Mouse (Mus musculus): Measurements from ENCODE around the gene Arhgap31. TPM values are rescaled to one million over a fixed set of nuclear protein-coding genes. Genes with fewer than 3 reads are reported as not detected.

The Arhgap31 gene
- polyA plus RNA-seq, 1 experiment from 2014 or later = 1.6 TPM

DNA sequence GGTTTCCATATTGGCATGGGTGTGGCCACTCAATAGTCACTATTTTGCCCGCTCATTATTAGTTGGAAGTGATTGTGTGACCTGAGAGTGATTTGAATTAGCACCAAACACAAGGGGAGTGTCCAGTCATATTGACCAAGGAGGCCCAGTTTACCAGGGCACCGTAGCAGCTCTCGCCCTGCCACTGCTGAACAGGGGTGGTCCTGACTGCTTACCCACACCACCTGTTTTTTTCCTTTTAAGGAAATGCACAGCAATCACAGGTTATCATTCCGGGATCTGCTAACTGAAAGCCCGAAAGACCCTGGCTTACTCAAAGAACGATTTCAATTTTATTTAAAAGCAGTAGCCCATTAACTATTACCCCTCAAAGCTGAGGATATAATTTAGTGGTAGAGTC is 35.9 kb downstream of the Arhgap31 start:
- H3K9ac ChIP-seq (replicated peaks) = no peak overlapping the region
- 86% methylated on average over 6 of the region's 6 CpGs for WGBS (ENCODE audit: insufficient replicate concordance)
- no peak overlapping the region for H3K27ac ChIP-seq (ENCODE audit: low read depth)
- no peaks in the 10 kb centered on the region for H3K4me1 ChIP-seq (ENCODE audit: insufficient read depth)
- TF ChIP-seq CTCF (IDR thresholded peaks at IDR 0.05; ENCODE audit: low read depth) = no peak
- TF ChIP-seq EP300 (IDR thresholded peaks at IDR 0.05; ENCODE audit: low read depth) = no peak
- H3K36me3 ChIP-seq (replicated peaks; ENCODE audit: insufficient read depth, low read length) = no peaks in the 10 kb centered on the region
- H3K27me3 ChIP-seq (ENCODE audit: insufficient read depth, low read length) = no peaks in the 10 kb centered on the region
- H3K4me2 ChIP-seq (ENCODE audit: low read depth, low read length) = no peak overlapping the region
- H3K4me3 ChIP-seq (ENCODE audit: low read depth, low read length) = no peak overlapping the region
- H3K9me3 ChIP-seq (ENCODE audit: low read length) = no peaks in the 10 kb centered on the region
- DNase-seq (no peak), ATAC-seq (no peak)

DNA sequence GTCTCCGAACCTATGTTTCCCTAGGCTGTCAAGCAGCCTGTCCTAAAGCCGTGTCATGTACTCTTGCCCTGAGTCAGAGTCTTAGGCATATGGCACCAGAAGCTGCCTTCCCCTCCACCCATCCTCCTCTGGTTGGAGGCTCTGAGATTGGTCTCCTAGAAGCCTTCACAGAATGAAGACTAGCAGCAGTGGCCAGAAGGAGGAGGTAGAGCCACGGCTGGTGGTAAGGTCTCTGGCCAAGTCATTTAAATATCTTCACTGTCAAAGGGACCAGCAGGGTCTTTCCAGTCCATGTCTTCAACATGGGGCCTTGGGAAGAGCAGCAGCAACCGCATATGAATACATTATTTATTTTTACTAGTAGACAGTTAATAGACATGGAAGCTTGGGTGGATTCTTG is 36.4 kb downstream of the Arhgap31 start:
- DNase-seq (no peak), ATAC-seq (no peak)
- no peaks in the 10 kb centered on the region for H3K4me1 ChIP-seq (ENCODE audit: insufficient read depth)
- H3K27me3 ChIP-seq (ENCODE audit: insufficient read depth, low read length) = no peaks in the 10 kb centered on the region
- H3K36me3 ChIP-seq (replicated peaks; ENCODE audit: insufficient read depth, low read length) = no peaks in the 10 kb centered on the region
- no peak for TF ChIP-seq EP300 (IDR thresholded peaks at IDR 0.05; ENCODE audit: low read depth)
- no peak for TF ChIP-seq CTCF (IDR thresholded peaks at IDR 0.05; ENCODE audit: low read depth)
- H3K9me3 ChIP-seq (ENCODE audit: low read length) = no peaks in the 10 kb centered on the region
- 80% methylated on average over 4 of the region's 4 CpGs for WGBS (ENCODE audit: insufficient replicate concordance)
- no peak overlapping the region for H3K27ac ChIP-seq (ENCODE audit: low read depth)
- no peak overlapping the region for H3K4me3 ChIP-seq (ENCODE audit: low read depth, low read length)
- H3K9ac ChIP-seq (replicated peaks) = no peak overlapping the region
- no peak overlapping the region for H3K4me2 ChIP-seq (ENCODE audit: low read depth, low read length)

DNA sequence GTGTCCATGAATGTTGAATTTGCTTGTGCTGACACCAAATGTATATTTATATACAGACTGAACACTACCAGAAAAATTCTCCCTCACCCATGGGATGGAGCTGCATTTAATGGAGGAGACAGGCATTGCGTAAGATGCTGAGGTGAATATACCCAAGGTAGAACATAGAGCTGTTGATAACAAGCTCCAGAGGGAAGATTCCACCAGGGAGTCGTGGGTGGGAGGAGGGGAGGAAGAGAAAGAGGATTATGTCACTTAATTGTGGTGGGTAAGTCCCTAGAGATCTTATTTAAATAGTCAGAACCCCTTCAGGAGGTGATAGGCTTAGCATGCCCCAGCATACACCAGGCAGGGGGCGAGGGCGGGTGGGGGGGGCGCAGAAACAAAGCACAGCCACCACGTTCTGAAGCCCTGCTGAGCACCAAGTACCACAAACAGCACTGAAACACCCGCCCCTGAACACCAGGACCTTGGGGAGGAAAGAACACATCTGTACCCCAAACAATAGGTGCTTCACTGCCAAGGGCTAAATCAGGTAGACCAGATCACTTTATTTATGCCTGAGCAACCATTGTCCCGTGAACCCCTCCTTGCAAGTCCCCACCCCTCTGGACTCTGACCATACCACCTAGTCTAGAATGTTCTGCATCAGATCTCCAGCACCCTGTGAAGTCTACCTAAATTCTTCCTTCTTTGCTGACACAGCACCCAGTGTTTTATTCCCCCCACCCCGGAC is 37.3 kb downstream of the Arhgap31 start:
- TF ChIP-seq CTCF (IDR thresholded peaks at IDR 0.05; ENCODE audit: low read depth) = no peak
- TF ChIP-seq EP300 (IDR thresholded peaks at IDR 0.05; ENCODE audit: low read depth) = no peak
- ATAC-seq (no peak), DNase-seq (no peak)
- Histone ChIP-seq H3K9ac (replicated peaks) (no peak overlapping the region), H3K9me3 (ENCODE audit: low read length) (no peaks in the 10 kb centered on the region), H3K36me3 (replicated peaks; ENCODE audit: insufficient read depth, low read length) (no peaks in the 10 kb centered on the region), H3K4me3 (ENCODE audit: low read depth, low read length) (no peak overlapping the region), H3K4me1 (ENCODE audit: insufficient read depth) (no peaks in the 10 kb centered on the region), H3K27me3 (ENCODE audit: insufficient read depth, low read length) (no peaks in the 10 kb centered on the region), H3K27ac (ENCODE audit: low read depth) (no peak overlapping the region), H3K4me2 (ENCODE audit: low read depth, low read length) (no peak overlapping the region)
- WGBS (ENCODE audit: insufficient replicate concordance) = 63% methylated on average over 9 of the region's 9 CpGs

DNA sequence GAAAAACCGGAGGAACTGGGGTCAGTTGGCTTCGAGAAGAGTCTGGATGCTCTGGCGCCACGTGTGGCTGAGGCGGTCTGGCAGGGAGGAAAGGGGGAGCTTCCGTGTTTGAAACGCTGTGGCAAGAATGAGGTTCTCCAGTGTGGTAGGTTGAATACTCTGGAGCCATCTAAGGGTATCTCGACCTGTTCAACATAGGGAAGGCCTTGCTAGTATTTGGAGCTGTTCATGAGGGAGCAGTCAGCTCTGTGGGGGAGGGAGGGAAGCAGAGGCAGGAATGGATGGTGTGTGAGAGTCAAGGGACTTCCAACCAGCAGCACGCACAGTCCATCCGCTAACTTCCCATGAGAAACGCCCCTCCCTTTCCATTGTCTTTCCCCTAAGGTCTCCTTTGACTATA is 38.2 kb downstream of the Arhgap31 start:
- Histone ChIP-seq H3K36me3 (replicated peaks; ENCODE audit: insufficient read depth, low read length) (no peaks in the 10 kb centered on the region), H3K27ac (ENCODE audit: low read depth) (no peak overlapping the region), H3K27me3 (ENCODE audit: insufficient read depth, low read length) (no peaks in the 10 kb centered on the region), H3K9me3 (ENCODE audit: low read length) (no peaks in the 10 kb centered on the region), H3K4me1 (ENCODE audit: insufficient read depth) (no peaks in the 10 kb centered on the region), H3K4me2 (ENCODE audit: low read depth, low read length) (no peak overlapping the region), H3K4me3 (ENCODE audit: low read depth, low read length) (no peak overlapping the region), H3K9ac (replicated peaks) (no peak overlapping the region)
- TF ChIP-seq CTCF (IDR thresholded peaks at IDR 0.05; ENCODE audit: low read depth) (no peak), EP300 (IDR thresholded peaks at IDR 0.05; ENCODE audit: low read depth) (no peak)
- no peak for DNase-seq
- ATAC-seq = no peak
- 78% methylated on average over 11 of the region's 11 CpGs for WGBS (ENCODE audit: insufficient replicate concordance)

DNA sequence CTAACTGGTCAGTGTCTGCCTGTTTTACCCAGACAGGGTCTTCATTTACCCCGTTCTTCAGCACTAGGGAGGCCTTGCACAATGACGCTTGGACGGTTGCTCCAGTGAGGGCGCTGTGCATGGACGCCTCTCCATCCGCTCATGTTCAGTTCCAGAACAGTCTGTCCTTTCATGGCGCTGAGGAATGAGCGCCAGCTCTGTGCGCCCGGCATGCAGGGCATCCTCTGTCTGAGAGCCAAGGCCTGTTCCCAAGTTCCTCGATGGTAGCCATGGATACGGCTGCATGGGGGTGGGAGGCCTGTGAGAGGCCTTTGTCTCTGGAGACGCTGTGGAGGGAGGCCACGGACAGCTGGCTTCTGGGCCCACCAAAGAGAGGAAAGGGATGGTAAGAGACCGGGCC is 39.6 kb downstream of the Arhgap31 start:
- Histone ChIP-seq H3K4me2 (ENCODE audit: low read depth, low read length) (no peak overlapping the region), H3K27me3 (ENCODE audit: insufficient read depth, low read length) (no peaks in the 10 kb centered on the region)

DNA sequence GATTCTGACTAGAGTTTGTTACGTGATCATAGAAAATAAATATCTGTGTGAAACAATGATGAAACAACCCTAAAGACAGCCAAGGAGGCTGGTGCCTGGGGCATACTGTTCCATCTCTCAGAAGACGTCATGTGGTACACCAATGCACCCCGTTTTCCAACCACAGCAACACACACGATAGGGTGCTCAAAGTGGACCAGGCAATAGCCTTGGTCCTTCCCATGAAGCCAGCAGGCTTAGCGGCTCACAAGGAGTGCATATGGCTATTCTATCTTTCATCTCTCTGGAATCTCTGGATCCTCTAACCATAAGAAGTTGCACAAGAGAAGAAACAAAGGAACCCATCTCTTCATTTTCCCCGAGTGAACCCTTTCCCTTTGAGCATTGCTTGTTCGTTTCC is 40.1 kb downstream of the Arhgap31 start:
- no peak overlapping the region for H3K27ac ChIP-seq (ENCODE audit: low read depth)
- H3K4me2 ChIP-seq (ENCODE audit: low read depth, low read length) = no peak overlapping the region
- no peaks in the 10 kb centered on the region for H3K9me3 ChIP-seq (ENCODE audit: low read length)
- no peak overlapping the region for H3K4me3 ChIP-seq (ENCODE audit: low read depth, low read length)
- H3K9ac ChIP-seq (replicated peaks) = no peak overlapping the region
- H3K4me1 ChIP-seq (ENCODE audit: insufficient read depth) = no peaks in the 10 kb centered on the region
- no peaks in the 10 kb centered on the region for H3K36me3 ChIP-seq (replicated peaks; ENCODE audit: insufficient read depth, low read length)
- no peaks in the 10 kb centered on the region for H3K27me3 ChIP-seq (ENCODE audit: insufficient read depth, low read length)
- 79% methylated on average over 7 of the region's 7 CpGs for WGBS (ENCODE audit: insufficient replicate concordance)
- TF ChIP-seq EP300 (IDR thresholded peaks at IDR 0.05; ENCODE audit: low read depth) (no peak), CTCF (IDR thresholded peaks at IDR 0.05; ENCODE audit: low read depth) (no peak)
- DNase-seq = no peak
- no peak for ATAC-seq

More for the DNA sequence above, 39.6 kb downstream of the Arhgap31 start:
- 82% methylated on average over 15 of the region's 15 CpGs for WGBS (ENCODE audit: insufficient replicate concordance)
- no peak overlapping the region for H3K27ac ChIP-seq (ENCODE audit: low read depth)
- H3K9ac ChIP-seq (replicated peaks) = no peak overlapping the region
- no peak for DNase-seq
- no peaks in the 10 kb centered on the region for H3K9me3 ChIP-seq (ENCODE audit: low read length)
- TF ChIP-seq EP300 (IDR thresholded peaks at IDR 0.05; ENCODE audit: low read depth) (no peak), CTCF (IDR thresholded peaks at IDR 0.05; ENCODE audit: low read depth) (no peak)
- H3K4me1 ChIP-seq (ENCODE audit: insufficient read depth) = no peaks in the 10 kb centered on the region
- no peak for ATAC-seq
- H3K36me3 ChIP-seq (replicated peaks; ENCODE audit: insufficient read depth, low read length) = no peaks in the 10 kb centered on the region
- H3K4me3 ChIP-seq (ENCODE audit: low read depth, low read length) = no peak overlapping the region

Measured in liver, postnatal 0 days (tissue).